Mouse (Mus musculus) inflammation-experienced regulatory T-cells (primary cell): Measurements from ENCODE around the gene Gm11444. TPM values are rescaled to one million over a fixed set of nuclear protein-coding genes. Genes with fewer than 3 reads are reported as not detected.

Source experiments
- polyA plus RNA-seq, 2 experiments: library from polyadenylated mRNA; unstranded; fragments of 100-300 nt; shearing (Covaris generic); gene quantifications; one replicate each; pipeline ENCODE4 v1.2.1; 2017

Gene Gm11444
- under 1 TPM in 1 of 2 experiments, not detected in 1; 0.69 TPM for polyA plus RNA-seq

DNA sequence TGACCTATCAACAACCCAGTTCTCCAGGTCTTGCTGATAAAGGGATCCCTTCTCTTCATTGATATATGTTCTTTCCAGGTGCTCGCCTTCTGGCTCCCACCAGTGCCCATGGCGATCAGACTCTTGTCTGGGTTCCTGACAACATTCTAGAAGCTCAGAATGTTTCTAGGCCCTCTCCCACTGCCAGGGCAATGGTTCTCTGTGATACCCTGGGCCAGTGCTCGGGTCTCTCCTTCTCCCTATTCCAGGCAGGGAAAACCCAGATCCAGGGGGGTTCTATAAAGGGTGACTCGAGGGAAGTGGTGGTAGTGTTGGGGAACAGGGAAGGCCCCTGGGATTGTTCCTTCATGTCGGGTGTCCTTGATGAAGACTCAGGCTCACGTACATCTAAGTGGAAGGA, at the start of gene Gm11444:
Gene Gm11444 (minus strand): TSS at position 101 of the 400 bp plus-strand sequence.

DNA sequence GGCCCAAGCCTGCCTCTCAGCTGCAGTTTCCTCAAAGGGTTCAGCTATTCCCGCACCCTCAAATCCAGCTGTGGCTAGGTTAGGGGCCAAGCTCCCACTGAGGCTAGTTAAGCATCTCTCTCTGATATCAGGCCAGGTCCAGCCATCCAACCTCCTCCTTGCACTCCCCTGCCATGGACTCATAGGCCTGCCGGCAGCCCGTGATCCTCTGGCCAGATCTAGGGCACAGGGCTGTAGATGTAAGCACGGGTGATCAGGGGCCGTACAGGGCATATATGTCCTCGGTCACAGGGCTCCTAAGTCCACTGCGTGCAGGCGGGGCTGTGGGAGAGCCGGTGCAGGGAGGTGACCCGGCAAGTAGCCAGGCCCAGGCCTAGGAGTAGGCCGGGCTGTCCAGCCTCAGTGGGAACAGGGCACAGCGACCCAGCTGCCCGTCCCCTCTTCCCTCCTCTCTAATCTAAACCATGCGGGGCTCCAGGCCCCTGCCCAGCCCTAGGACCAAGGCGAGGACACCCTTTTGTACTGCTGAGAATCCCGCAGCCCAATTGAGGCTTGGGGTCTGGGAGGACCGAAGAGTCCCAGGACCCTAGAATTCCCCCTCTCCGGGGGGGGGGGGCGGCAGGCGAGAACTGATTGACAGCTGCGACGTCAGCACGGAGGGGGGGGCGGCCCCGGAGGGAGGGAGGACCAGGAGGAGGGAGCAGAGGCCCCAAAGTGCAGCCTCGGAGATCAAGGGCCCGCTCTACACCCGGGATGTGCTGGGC, 35.7 kb upstream of the Gm11444 start, which contains the start of gene Tbx4:
Gene Tbx4 (plus strand): TSS at position 758 of the 764 bp plus-strand sequence.

GRCm38 (mm10) chr11:85832231-85832924, 17.8 kb downstream of the Gm11444 start, which contains the start of gene Tbx2:
Gene Tbx2, plus strand, starts transcription at chr11:85832551.

Other genes with a start within 250 kb of the Gm11444 start
- 1 to 10 TPM in 1 of 2 experiments, under 1 TPM in 1; 0.20 to 1.9 TPM for gene Tbx2, start 17.8 kb downstream of the Gm11444 start, polyA plus RNA-seq
- under 1 TPM; 0.05 to 0.76 TPM for gene Tbx4, start 36.1 kb upstream of the Gm11444 start, polyA plus RNA-seq